Mouse (Mus musculus) adrenal gland, adult (tissue): ENCODE measurements around the gene Lypd6b.

Source experiments
- DNase-seq, 2 experiments: peaks; one replicate each; pipeline ENCODE4 v3.0.0; 2022 to 2023; ENCODE audit warnings: low spot score in 1 of 2; ENCODE audit not compliant: inconsistent age in 2 of 2

Lypd6b gene

GRCm38 (mm10) chr2:49868116-49868858 is 80.8 kb downstream of the Lypd6b start:
- DNase-seq, result no peak

- no peak for DNase-seq
Observed at GRCm38 (mm10) chr2:49869044-49869443, 81.6 kb downstream of the Lypd6b start.

- DNase-seq, result no peak
Observed at GRCm38 (mm10) chr2:49869782-49870514, 82.5 kb downstream of the Lypd6b start.

DNA sequence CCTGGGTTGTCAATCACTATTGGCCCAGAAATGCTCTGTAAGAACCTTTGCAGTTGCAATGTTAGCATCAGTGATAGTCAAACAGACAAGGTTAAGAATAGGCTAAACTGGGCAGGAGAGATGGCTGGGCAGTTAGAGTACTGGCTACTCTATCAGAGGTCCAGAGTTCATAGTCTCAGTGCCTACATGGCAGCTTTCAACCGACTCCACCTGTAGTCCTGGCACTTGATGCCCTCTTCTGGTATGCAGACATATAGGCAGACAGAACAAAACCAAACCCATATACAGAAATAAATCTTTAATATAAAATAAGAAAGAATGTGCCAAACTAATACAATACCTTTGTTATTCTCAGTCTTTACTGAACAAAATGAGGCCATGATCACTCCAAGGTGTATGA is 83.5 kb downstream of the Lypd6b start:
- no peak for DNase-seq

DNA sequence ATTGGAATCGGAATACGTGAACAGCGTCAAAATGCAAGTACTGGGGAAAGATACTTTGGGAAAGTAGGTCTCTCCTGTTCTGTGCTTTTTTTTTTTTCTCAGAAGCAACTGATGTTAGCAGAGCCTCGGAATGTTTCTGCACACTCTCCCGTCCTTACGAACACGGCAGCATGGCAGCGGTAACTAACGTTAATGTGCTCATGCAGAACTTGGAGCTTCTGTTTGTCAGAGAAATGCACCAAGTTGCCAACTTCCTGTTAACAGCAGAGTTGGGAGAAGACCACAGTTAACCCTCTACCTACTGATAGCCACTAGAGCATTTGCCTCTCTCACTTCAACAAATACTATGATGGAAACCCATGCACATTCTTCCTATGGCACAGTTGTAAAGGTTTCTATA is 93.0 kb downstream of the Lypd6b start:
- DNase-seq, result no peak

DNA sequence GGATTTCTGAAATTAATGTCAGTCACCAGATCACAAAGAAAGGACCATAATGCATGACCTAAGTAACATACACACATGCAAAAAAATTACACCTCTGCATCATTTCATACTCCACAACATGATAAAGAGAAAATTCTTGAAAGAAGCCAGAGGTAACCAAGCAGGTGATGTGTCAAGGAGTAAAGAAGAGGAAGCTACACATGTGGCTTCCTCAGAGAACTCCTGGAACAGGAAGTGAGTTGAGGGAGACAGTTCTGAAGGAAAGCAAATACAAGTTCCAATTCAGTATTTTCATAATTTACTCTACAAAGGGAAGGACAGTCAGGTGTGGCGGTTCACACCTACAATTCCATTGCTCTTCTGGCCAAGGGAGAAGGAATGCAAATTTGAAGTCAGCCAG is 93.5 kb downstream of the Lypd6b start:
- no peak for DNase-seq

DNA sequence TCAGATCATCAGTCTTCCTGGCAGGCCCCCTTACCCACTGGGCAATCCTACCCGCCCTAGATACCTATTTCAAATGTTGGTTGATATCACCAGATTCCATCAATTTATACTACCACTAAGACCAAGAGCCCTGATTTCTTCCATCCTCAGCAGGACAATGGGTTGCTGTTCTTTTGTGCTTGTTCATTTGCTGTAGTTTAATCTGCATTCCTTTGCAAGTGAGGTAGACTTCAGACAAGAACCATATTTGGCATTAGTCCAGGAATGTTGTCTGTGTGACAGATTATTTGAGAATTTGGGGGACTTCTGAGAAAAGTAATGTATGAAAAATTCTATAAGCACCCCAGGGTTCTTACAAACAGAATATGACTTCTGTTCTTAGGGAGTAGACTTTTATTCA is 95.0 kb downstream of the Lypd6b start:
- no peak for DNase-seq

DNA sequence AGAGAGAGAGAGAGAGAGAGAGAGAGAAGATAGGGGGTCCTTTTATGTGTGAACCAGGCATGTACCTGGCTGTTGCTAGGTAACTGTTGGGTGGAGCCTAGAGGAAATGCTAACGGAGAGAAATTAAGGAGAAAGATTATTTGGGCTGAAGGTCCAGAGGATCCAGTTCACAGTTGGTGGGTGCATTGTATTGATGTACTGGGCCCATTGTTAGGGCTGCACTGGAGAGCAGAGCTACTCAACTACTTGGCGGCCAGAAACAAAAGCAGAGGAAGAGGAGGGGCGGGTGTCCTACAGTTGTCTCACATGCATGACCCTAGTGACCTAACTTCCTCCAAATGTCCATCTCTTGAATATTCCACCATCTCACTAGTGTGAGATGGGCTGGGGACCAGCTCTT is 96.5 kb downstream of the Lypd6b start:
- DNase-seq, result no peak

GRCm38 (mm10) chr2:49886209-49886608 is 98.7 kb downstream of the Lypd6b start:
- no peak for DNase-seq

GRCm38 (mm10) chr2:49888346-49888745 is 100.9 kb downstream of the Lypd6b start:
- DNase-seq, result no peak

- DNase-seq, result no peak
Observed at GRCm38 (mm10) chr2:49890727-49891126, 103.2 kb downstream of the Lypd6b start.

GRCm38 (mm10) chr2:49909838-49910407 is 122.4 kb downstream of the Lypd6b start:
- no peak for DNase-seq

GRCm38 (mm10) chr2:49911296-49912034 is 124.0 kb downstream of the Lypd6b start:
- DNase-seq, result peak in 1 of 2 experiments; percentile 58

- no peak for DNase-seq
Observed at GRCm38 (mm10) chr2:49912261-49912895, 124.9 kb downstream of the Lypd6b start.

DNA sequence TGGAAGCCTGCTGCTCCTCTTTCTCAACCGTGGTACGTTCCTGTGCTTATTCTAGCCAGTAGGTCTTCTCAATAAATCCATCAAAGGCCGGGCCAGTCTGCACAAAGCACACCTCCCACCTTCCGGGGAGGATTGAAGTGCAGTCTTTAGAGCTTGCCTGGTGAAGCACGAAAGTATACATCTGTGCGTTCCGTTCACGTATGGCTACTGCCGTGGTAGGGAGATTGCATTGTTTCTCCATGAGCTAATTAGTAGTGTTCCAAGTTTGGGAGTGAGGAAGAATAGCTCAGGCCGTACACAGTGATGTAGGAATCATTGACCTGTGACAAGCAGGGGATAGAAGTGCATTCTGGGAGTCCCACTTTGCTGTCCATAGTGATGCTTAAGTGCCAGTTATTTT is 130.0 kb downstream of the Lypd6b start:
- no peak for DNase-seq

- no peak for DNase-seq
Observed at GRCm38 (mm10) chr2:49918132-49918531, 130.6 kb downstream of the Lypd6b start.

DNA sequence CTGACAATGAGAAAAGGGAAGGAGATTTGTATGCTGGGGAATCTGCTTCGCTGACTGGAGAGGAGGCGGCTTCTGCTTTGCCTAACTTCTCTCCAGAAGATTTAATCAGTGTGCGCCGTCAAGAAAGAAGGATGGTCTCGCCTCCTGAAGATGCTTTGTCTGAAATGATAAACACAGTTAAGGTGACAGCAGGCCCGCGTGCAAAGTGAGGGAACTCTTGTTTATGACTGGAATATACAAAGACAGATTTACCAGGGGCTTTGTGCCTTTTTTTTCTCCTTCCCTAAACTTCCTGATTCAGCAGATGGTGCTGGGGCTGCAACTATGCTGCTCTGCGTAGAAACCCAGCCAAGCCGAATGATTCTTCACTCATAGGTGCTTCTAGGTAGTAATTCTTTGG is 131.2 kb downstream of the Lypd6b start:
- no peak for DNase-seq

- no peak for DNase-seq
Observed at GRCm38 (mm10) chr2:49921948-49922347, 134.5 kb downstream of the Lypd6b start.

- no peak for DNase-seq
Observed at GRCm38 (mm10) chr2:49922810-49923209, 135.3 kb downstream of the Lypd6b start.

- DNase-seq, result no peak
Observed at GRCm38 (mm10) chr2:49926186-49926585, 138.7 kb downstream of the Lypd6b start.

- no peak for DNase-seq
Observed at GRCm38 (mm10) chr2:49927362-49927761, 139.9 kb downstream of the Lypd6b start.
